Mouse (Mus musculus): ENCODE measurements around the gene Pik3cb. TPM values are rescaled to one million over a fixed set of nuclear protein-coding genes. Genes with fewer than 3 reads are reported as not detected.

Pik3cb gene
- polyA plus RNA-seq, 1 experiment from 2014 or later: 0.90 TPM

- H3K4me2 ChIP-seq (replicated peaks; ENCODE audit: low read depth, low read length): no peak overlapping the region
- no peaks in the 10 kb centered on the region for H3K36me3 ChIP-seq (ENCODE audit: insufficient read depth, low read length)
- no peaks in the 10 kb centered on the region for H3K27me3 ChIP-seq (ENCODE audit: insufficient read depth, low read length)
- no peak for ATAC-seq (ENCODE audit: low FRiP score, low TSS enrichment)
- no peak overlapping the region for H3K27ac ChIP-seq (ENCODE audit: low read length)
- peaks cover 4% of the 10 kb centered on the region; the same call in 1 of the 2 replicates for H3K4me1 ChIP-seq (ENCODE audit: insufficient read depth, low read length)
- 17% methylated on average over 9 of the region's 9 CpGs for WGBS
- no peak overlapping the region for H3K4me3 ChIP-seq (ENCODE audit: low read length)
- no peak overlapping the region for H3K9ac ChIP-seq (replicated peaks; ENCODE audit: low read length)
- H3K9me3 ChIP-seq (ENCODE audit: low read length): no peaks in the 10 kb centered on the region
Observed at GRCm38 (mm10) chr9:99152699-99153490, 12.5 kb upstream of the Pik3cb start.

- Histone ChIP-seq H3K27me3 (ENCODE audit: insufficient read depth, low read length) (peaks cover under 1% of the 10 kb centered on the region; the same call in 1 of the 2 replicates), H3K36me3 (ENCODE audit: insufficient read depth, low read length) (no peaks in the 10 kb centered on the region), H3K4me1 (ENCODE audit: insufficient read depth, low read length) (no peaks in the 10 kb centered on the region), H3K9me3 (ENCODE audit: low read length) (no peaks in the 10 kb centered on the region), H3K4me3 (ENCODE audit: low read length) (no peak overlapping the region), H3K27ac (ENCODE audit: low read length) (no peak overlapping the region), H3K4me2 (replicated peaks; ENCODE audit: low read depth, low read length) (no peak overlapping the region), H3K9ac (replicated peaks; ENCODE audit: low read length) (no peak overlapping the region)
- WGBS: 80% methylated on average over 27 of the region's 27 CpGs
- no peak for ATAC-seq (ENCODE audit: low FRiP score, low TSS enrichment)
Observed at GRCm38 (mm10) chr9:99146855-99147735, 6.7 kb upstream of the Pik3cb start.

GRCm38 (mm10) chr9:99145756-99146155, 5.3 kb upstream of the Pik3cb start:
- ATAC-seq (ENCODE audit: low FRiP score, low TSS enrichment): no peak

GRCm38 (mm10) chr9:99144416-99144989, 4.1 kb upstream of the Pik3cb start:
- no peak overlapping the region for H3K4me2 ChIP-seq (replicated peaks; ENCODE audit: low read depth, low read length)
- WGBS: 41% methylated on average over 7 of the region's 7 CpGs
- no peak for ATAC-seq (ENCODE audit: low FRiP score, low TSS enrichment)

More at GRCm38 (mm10) chr9:99145756-99146155, 5.3 kb upstream of the Pik3cb start:
- Histone ChIP-seq H3K9ac (replicated peaks; ENCODE audit: low read length) (no peak overlapping the region), H3K27me3 (ENCODE audit: insufficient read depth, low read length) (peaks cover 13% of the 10 kb centered on the region), H3K4me3 (ENCODE audit: low read length) (no peak overlapping the region), H3K4me1 (ENCODE audit: insufficient read depth, low read length) (no peaks in the 10 kb centered on the region), H3K36me3 (ENCODE audit: insufficient read depth, low read length) (no peaks in the 10 kb centered on the region), H3K9me3 (ENCODE audit: low read length) (no peaks in the 10 kb centered on the region), H3K27ac (ENCODE audit: low read length) (no peak overlapping the region), H3K4me2 (replicated peaks; ENCODE audit: low read depth, low read length) (no peak overlapping the region)
- WGBS: 64% methylated on average over 6 of the region's 6 CpGs

GRCm38 (mm10) chr9:99141618-99142017, 1.2 kb upstream of the Pik3cb start:
- 90% methylated on average over 8 of the region's 8 CpGs for WGBS
- no peaks in the 10 kb centered on the region for H3K36me3 ChIP-seq (ENCODE audit: insufficient read depth, low read length)

More at GRCm38 (mm10) chr9:99144416-99144989, 4.1 kb upstream of the Pik3cb start:
- Histone ChIP-seq H3K4me1 (ENCODE audit: insufficient read depth, low read length) (0 out of 2 replicates have a peak, but pooled peaks cover 3% of the 10 kb centered on the region), H3K9ac (replicated peaks; ENCODE audit: low read length) (no peak overlapping the region), H3K27me3 (ENCODE audit: insufficient read depth, low read length) (peaks cover 13% of the 10 kb centered on the region), H3K36me3 (ENCODE audit: insufficient read depth, low read length) (no peaks in the 10 kb centered on the region), H3K9me3 (ENCODE audit: low read length) (no peaks in the 10 kb centered on the region), H3K27ac (ENCODE audit: low read length) (no peak overlapping the region), H3K4me3 (ENCODE audit: low read length) (no peak overlapping the region)

GRCm38 (mm10) chr9:99141171-99141570, 750 bp upstream of the Pik3cb start:
- no peak for ATAC-seq (ENCODE audit: low FRiP score, low TSS enrichment)
- peak overlapping the region; percentile 79; the same call in 1 of the 2 replicates for H3K4me3 ChIP-seq (ENCODE audit: low read length)
- WGBS: 43% methylated on average over 3 of the region's 3 CpGs

More at GRCm38 (mm10) chr9:99141618-99142017, 1.2 kb upstream of the Pik3cb start:
- Histone ChIP-seq H3K4me2 (replicated peaks; ENCODE audit: low read depth, low read length) (no peak overlapping the region), H3K27me3 (ENCODE audit: insufficient read depth, low read length) (peaks cover 13% of the 10 kb centered on the region), H3K27ac (ENCODE audit: low read length) (no peak overlapping the region), H3K9me3 (ENCODE audit: low read length) (no peaks in the 10 kb centered on the region), H3K4me1 (ENCODE audit: insufficient read depth, low read length) (peaks cover 3% of the 10 kb centered on the region; the same call in 1 of the 2 replicates), H3K4me3 (ENCODE audit: low read length) (no peak overlapping the region), H3K9ac (replicated peaks; ENCODE audit: low read length) (no peak overlapping the region)
- ATAC-seq (ENCODE audit: low FRiP score, low TSS enrichment): no peak

GRCm38 (mm10) chr9:99139194-99140023, 1.0 kb downstream of the Pik3cb start:
- peak overlapping the region; percentile 89 for H3K4me2 ChIP-seq (replicated peaks; ENCODE audit: low read depth, low read length)
- ATAC-seq (ENCODE audit: low FRiP score, low TSS enrichment): peak; percentile 78
- H3K4me1 ChIP-seq (ENCODE audit: insufficient read depth, low read length): peaks cover 3% of the 10 kb centered on the region; the same call in 1 of the 2 replicates
- peaks cover 13% of the 10 kb centered on the region for H3K27me3 ChIP-seq (ENCODE audit: insufficient read depth, low read length)
- H3K36me3 ChIP-seq (ENCODE audit: insufficient read depth, low read length): no peaks in the 10 kb centered on the region
- no peak overlapping the region for H3K27ac ChIP-seq (ENCODE audit: low read length)
- peak overlapping the region; percentile 81 for H3K9ac ChIP-seq (replicated peaks; ENCODE audit: low read length)
- under 1% methylated on average over 56 of the region's 77 CpGs for WGBS
- H3K4me3 ChIP-seq (ENCODE audit: low read length): peak overlapping the region; percentile 79
- no peaks in the 10 kb centered on the region for H3K9me3 ChIP-seq (ENCODE audit: low read length)

More at GRCm38 (mm10) chr9:99141171-99141570, 750 bp upstream of the Pik3cb start:
- H3K9me3 ChIP-seq (ENCODE audit: low read length): no peaks in the 10 kb centered on the region
- peaks cover 3% of the 10 kb centered on the region; the same call in 1 of the 2 replicates for H3K4me1 ChIP-seq (ENCODE audit: insufficient read depth, low read length)
- peaks cover 13% of the 10 kb centered on the region for H3K27me3 ChIP-seq (ENCODE audit: insufficient read depth, low read length)
- no peaks in the 10 kb centered on the region for H3K36me3 ChIP-seq (ENCODE audit: insufficient read depth, low read length)
- no peak overlapping the region; the same call in 1 of the 2 replicates for H3K4me2 ChIP-seq (replicated peaks; ENCODE audit: low read depth, low read length)
- no peak overlapping the region for H3K9ac ChIP-seq (replicated peaks; ENCODE audit: low read length)
- H3K27ac ChIP-seq (ENCODE audit: low read length): no peak overlapping the region

GRCm38 (mm10) chr9:99137301-99137700, 3.1 kb downstream of the Pik3cb start:
- no peak overlapping the region for H3K9ac ChIP-seq (replicated peaks; ENCODE audit: low read length)
- no peaks in the 10 kb centered on the region for H3K9me3 ChIP-seq (ENCODE audit: low read length)
- H3K4me3 ChIP-seq (ENCODE audit: low read length): no peak overlapping the region
- no peaks in the 10 kb centered on the region for H3K36me3 ChIP-seq (ENCODE audit: insufficient read depth, low read length)
- WGBS: 85% methylated on average over 5 of the region's 5 CpGs
- H3K4me1 ChIP-seq (ENCODE audit: insufficient read depth, low read length): peaks cover 3% of the 10 kb centered on the region; the same call in 1 of the 2 replicates
- no peak overlapping the region for H3K27ac ChIP-seq (ENCODE audit: low read length)
- no peak for ATAC-seq (ENCODE audit: low FRiP score, low TSS enrichment)
- peaks cover 13% of the 10 kb centered on the region for H3K27me3 ChIP-seq (ENCODE audit: insufficient read depth, low read length)
- H3K4me2 ChIP-seq (replicated peaks; ENCODE audit: low read depth, low read length): no peak overlapping the region
